Mouse (Mus musculus): ENCODE data around the gene Gpx6.

Gene Gpx6

DNA sequence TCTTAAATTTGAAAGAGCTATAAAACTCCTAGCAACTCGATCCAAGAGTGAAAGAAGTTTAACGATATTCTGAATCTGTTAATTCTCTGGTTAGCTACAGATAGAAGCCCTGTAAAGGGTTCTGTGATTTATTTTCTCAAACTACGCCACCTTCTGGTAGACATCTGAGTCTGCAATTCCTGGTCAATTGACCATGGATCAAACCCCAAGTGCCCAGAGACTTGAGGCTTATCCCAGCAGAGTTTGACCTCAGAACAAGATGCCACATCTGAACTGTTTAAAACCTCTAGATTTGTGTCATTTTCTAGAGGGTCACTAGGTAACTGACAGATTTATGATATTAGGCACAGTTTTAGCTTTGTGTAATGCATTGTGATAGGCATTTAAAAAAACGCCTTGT is 14.3 kb downstream of the Gpx6 start:
- no peak for DNase-seq

DNA sequence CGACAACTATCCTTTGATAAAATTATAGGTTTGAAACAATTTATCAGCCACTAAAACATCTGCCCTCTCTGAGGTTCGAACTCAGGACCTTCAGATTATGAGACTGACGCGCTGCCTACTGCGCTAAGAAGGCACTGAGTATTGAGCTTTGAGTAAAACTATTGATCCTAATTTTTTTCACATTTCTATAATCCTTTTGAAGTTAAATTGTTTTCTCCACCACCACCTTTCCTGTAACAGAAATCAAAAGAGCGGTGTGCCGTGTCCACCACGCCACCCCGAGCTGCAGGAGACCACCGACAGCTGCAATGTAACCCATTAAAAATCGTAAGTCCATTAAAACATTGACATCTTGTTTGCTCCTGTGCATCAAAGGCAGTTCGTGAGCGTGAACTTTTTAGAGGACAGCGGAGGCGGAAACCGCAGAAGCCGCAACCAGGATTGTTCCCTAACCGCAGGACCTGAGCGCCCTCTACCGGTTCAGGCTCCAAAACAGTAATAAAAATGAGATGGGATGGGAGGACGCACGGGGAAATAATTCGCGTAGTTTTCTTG is 14.8 kb downstream of the Gpx6 start:
- peak; percentile 41 to 46 for DNase-seq

DNA sequence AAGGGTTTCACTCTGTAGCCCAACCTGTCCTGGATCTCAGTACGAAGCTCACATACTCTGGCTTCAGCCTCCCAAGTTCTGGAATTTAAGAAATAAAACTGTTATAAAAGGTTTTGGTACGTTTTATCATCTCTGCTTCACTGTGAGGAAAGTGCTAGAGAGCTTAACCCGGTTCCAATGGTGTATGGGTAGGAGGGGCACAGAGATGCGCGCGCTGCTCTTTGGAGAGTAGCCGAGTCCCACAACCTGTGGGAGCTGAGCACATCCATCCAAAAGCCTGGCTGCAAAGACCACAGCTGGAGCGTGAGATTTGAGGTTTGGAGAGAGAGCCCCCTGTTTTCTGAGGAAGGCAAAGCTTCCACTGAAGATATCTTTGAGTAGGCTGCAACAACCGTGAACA is 15.5 kb downstream of the Gpx6 start:
- DNase-seq, result no peak

DNA sequence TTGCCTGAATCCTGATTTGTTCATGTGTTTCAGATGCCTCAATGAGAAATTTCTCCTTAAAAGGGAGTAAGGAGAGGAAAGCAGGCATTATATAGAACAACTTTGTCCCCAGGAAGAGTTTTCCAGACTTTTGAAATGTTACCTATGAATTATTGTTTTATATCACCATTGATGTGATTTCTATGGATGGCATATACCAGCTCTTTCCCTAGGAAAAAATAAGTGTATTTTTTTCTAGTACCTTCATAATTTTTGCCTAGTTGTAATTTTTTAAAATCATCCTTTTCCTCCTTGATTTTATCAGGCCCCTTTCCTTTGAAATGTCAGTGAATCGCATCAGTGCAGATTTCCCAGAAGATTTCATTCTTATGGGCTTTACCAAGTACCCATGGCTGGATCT is 34.7 kb downstream of the Gpx6 start, which contains the start of gene Olfr1367:
Olfr1367 (plus strand) TSS at position 301 of the 400 bp plus-strand sequence.
- no peak for DNase-seq

DNA sequence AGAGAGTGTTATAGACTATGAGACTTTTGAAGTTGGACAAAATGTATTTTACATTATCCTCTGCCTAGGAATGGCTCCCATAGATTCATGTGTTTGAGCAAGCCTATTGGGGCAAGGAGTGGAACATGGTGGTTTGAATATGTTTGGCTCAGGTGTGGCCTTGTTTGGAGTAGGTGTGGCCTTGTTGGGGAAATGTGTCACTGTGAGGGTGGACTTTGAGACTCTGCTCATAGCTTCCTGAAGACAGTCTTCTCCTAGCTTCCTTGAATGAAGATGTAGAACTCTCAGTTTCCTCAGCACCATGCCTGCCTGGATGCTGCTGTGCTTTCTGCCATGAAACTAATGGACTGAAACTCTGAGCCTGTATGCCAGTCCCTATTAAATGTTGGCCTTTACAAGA is 38.7 kb downstream of the Gpx6 start:
- DNase-seq, result no peak

DNA sequence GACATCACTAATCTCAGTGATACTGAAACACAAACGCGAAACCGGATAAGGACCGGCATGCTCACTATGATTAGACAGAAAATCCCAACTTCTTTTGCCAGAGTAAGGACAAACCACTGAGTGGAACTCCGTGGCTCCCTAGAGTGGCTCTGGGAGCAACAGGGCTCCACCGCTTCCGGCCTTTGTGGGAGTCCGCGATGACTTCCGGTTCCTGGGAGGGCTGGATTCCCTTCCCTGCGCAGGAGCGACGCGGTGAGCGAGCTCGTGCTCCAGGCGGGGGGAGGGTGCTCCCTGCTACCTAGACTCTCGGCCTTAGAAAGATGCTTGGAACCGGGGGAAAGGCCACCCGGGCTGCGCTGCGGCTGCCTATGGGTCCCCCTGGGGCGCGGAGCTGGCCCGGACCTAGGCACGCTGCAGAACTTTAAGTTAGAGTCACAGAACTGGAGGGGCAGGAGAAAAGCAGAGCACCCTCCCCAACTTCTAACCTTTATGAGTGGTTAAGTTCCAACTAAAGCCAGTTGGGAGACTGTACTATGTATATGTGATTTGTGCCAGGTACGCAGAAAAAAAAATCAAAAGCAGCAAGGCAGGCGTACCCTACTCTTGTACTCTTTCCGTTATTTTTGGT is 50.8 kb downstream of the Gpx6 start, which contains the start of gene Zscan12:
Zscan12 (plus strand) TSS at position 200 of the 628 bp plus-strand sequence.
- DNase-seq, result peak; percentile 54 to 61

DNA sequence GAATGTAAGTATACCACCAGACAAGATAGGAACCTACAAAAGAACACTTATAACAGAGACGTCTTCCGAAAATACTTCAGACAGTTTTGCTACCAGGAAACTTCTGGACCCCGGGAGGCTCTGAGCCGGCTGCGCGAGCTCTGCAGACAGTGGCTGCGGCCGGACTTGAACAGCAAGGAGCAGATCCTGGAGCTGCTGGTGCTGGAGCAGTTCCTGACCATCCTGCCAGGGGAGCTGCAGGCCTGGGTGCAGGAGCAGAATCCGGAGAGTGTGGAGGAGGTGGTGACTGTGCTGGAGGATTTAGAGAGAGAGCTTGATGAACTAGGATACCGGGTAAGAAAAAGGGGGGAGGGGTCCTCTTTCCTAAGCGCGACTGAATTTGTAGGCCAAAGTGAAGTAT is 51.8 kb downstream of the Gpx6 start:
- DNase-seq, result no peak

DNA sequence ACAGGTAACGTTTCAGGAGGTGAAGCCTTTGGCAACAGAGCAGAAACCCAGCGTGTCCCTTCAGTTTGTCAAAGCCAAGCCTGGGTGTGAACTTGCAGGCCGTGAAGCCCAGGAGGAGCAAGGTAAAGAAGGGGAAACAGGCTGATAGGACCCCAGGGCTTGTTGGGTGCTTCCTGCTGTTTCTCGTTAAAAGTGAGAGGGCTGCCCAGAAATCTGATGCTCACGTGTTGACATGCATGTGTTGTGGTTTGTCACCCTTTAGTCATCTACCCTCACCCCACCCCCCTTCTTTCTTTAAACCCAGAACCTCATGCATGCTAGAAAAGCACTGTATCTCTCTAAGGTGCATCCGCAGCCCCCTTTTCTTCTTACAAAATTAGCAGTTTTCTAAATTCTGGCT is 54.7 kb downstream of the Gpx6 start:
- no peak for DNase-seq
